Mouse (Mus musculus) kidney, postnatal 14 days (tissue): ENCODE data around the gene Ahsg.
A peak's percentile ranks its signal among the peaks of the same experiment; 100 is the strongest.

Experiments
- DNase-seq: peaks from one replicate; pipeline ENCODE4 v3.0.0; 2022; ENCODE audit warnings: mixed read lengths

The Ahsg gene

GRCm38 (mm10) chr16:22890683-22891510 is at the start of gene Ahsg:
Gene Ahsg (plus strand): TSS chr16:22891277.
- DNase-seq: no peak

DNA sequence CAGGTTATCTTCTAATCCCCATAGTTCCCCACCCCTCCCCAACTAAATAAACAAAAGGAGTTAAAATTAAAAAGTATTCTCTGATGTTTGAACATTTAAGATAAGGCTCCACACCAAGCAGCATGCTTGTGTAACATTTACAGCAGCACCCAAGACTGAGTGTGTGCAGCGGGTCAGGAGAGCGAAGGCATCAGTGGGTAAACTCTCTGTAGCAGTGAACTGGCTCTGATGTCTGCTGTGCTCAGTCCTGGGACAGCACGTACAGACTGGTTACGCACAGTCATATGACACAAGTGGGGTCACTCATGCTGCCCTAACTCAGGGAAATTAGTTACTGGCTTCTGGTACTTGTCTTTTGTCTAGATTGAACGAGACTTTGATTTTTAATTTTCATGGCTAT is 48.2 kb upstream of the Ahsg start:
- no peak for DNase-seq

DNA sequence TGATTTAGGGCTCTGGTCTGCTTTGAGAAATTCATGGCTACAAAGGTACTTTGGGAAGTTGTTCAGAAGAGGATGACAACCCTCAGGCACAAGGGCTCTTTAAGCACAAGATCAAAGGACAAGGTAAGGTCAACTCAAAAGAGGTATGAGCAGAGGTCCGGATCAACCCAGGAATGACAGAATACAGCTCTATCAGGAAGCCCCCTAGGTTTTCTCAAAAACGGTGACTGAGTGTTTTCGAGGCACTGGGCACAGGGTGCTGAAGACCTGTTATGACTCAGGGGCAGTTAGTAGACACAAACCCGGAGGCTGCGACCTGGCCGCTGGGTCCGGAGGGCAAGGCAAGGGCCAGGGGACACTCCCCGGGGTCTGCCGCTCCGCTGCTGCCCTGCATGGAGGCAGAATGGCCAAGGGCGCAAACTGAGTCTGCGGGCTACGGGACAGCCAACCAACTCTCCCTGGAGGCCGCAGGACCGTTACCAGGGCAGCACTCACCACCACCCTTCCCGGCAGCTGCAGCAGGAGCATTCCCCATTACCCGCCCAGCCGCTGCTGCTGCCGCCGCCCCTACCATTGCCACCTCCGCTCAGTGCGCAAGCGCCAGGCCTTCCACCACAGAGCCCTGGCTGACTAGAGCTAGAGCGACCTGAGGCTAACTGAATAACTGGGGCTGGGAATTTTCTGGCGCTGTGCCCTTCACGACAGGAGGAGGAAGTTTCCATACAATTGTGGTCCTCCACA is 46.8 kb upstream of the Ahsg start:
- peak; percentile 93 for DNase-seq

DNA sequence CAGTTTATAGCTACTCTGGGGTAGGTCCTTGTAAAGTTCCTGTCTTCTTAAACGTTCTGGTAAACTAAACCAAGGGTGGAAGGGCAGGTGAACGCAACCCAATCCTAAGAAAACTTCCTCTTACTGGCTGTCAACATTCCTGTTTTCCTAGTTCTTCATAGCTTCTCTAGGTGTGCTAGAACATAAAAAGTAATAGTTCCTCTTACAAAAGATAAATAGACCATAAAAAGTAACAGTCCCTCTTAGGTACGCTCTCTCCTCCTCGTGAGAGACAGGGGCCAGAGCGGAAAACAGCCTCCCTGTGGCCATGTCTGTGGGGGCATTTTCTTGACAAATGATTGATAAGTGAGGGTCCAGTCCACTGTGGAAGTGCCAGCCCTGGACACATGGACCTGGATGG is 46.2 kb upstream of the Ahsg start:
- no peak for DNase-seq

- DNase-seq: peak; percentile 47
Observed at GRCm38 (mm10) chr16:22845481-22845880, 45.6 kb upstream of the Ahsg start.

GRCm38 (mm10) chr16:22847686-22848085 is 43.4 kb upstream of the Ahsg start:
- no peak for DNase-seq

DNA sequence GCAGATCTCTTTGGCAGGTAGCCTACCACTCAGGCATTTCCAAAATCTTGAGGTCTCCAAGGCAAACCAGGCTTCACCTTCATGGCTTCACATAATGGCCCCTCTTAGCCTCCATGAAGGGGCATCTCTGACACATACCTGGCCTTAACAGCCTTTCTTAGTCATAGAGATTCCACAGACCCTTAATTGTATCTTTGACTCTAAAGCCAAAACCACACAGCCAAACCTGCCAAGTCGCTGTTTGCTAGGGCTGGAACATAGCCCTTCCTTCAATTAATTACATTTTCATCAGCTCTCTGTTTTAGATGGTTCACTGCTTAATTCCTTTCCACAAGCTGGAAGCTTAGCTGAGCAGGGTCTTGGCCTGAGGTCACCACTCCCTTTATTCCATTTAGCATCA is 42.7 kb upstream of the Ahsg start:
- no peak for DNase-seq

DNA sequence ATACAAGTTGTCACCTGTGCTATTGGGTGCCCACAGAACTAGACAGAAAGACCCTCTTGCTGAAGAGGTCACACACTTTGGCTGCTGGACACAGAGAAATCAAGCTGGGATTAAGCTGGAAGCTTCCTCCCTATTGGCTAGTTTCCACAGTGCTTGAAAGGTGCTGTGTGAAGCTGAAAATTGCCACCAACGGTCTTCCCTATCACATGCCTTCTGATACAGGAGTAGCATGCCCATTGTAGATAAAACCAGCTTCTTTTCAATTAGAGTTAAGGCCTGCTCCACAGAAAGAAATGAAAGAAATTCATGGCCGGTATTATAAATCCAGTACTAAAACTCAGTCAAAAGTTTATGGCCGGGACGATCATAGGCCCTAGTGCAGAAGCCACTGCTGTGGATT is 38.4 kb upstream of the Ahsg start:
- DNase-seq: no peak

- DNase-seq: no peak
Observed at GRCm38 (mm10) chr16:22856773-22857172, 34.3 kb upstream of the Ahsg start.

DNA sequence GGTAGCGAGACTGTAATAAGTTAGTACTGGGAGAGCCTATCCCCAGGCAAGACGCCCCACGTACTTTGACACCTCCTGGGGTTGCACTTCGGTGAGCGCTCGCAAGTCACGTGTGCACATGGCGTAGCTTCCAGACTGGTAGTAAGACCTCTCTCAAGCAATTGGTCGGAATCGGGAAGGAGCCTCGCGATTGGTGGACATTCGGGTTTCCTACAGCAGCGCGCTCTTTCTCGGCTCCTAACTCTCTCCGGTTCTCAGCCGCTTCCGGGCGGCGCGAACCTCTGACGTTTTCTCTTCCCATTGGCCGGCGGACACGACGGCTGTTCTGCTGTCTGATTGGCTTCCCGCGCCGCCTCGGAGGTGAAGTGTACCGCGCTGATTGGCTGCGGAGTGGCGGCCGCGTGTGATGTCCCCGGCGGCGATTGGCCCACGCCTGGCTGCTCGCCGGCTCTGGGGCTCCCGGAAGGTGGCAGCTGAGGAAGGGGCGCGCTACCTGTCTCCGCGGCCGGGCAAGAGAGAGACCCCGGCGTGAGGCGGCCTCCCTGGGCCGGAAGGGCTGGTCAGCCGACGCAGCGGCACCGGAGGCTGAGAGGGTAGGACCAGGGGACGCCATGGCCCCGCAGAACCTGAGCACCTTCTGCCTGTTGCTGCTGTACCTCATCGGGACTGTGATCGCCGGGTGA is 33.5 kb upstream of the Ahsg start, which contains the start of the genes Tbccd1 and Dnajb11:
TSS of gene Tbccd1 (minus strand) at position 239 of the 683 bp plus-strand sequence.
TSS of gene Dnajb11 (plus strand) at position 415 of the 683 bp plus-strand sequence.
- peak; percentile 99 for DNase-seq

- no peak for DNase-seq
Observed at GRCm38 (mm10) chr16:22872397-22872796, 18.7 kb upstream of the Ahsg start.

GRCm38 (mm10) chr16:22873369-22873768 is 17.7 kb upstream of the Ahsg start:
- no peak for DNase-seq

DNA sequence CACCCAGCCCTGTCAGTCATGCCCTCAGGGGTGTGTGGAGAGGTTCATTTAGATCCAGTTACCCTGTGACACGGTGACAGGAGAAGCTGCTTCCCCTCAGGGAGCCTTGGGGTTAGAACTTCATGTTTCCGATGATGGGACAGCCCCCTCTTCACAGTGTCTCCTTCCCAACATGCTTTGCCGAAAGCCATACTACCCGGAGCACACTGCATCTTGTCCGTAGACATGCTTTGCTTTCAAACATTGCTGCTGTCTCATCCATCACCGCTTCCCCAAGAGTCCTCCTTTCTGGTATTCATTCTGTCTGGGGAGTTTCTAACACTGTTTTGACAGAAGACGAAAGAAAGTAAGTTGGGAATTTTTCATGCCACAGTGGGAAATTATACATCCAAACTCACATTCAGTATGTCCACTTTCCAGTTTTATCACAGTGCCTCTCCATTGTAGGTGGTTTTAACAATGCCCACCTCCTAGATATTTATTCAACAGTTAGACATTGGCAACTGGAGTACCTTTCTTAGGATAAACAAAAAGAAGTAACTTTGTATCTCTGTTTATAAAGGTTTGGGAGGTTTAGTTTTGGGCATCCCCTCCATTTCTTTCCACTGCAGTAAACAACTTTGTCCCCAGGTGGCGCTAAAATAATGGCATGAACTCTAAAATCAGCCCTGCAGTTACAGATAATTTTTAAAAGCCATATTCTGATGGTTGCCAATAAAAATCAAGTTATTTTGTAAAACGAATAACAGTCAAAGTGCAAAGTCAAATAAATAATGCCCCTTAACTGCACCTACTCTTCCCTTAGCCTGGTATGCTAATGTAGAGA is 14.6 kb upstream of the Ahsg start:
- peak; percentile 32 for DNase-seq

DNA sequence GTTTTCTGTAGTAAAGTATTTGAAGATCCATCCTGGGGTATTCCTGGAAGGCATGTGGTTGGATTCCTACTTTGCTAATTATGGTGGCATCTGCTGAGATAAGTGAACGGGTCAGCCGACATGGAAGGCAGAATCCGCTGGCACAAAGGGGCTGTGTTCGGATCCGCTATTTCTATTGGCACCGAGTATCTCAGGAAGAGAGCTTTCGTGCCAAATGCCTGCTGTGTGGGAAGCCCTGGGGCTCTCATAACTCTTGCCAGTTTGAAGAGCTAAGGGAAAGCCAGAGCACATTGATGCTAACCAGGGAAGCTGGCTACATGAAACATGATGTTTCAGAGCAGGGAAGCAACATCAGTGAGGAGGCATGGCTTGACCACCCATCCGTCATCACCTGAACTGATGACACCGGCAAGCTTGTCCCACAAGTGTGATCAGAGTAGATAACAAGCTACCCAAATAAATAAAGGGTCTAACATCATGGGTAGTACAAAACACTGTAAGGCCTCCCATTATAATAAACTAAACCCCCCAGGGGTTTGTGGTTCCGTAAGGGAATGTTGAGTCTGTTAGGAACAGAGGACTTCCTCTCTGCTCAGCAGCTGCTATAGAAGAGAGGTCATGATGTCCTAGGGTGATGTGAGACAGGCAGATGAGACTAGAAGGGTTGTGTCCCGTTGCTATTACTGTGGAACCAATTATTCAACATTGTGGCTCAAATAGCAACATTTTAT is 13.3 kb upstream of the Ahsg start:
- no peak for DNase-seq

GRCm38 (mm10) chr16:22878716-22879115 is 12.4 kb upstream of the Ahsg start:
- no peak for DNase-seq

GRCm38 (mm10) chr16:22879945-22880595 is 11.0 kb upstream of the Ahsg start:
- DNase-seq: no peak

GRCm38 (mm10) chr16:22880900-22881299 is 10.2 kb upstream of the Ahsg start:
- no peak for DNase-seq

- peak; percentile 30 for DNase-seq
Observed at GRCm38 (mm10) chr16:22881487-22881886, 9.6 kb upstream of the Ahsg start.

GRCm38 (mm10) chr16:22883441-22883840 is 7.6 kb upstream of the Ahsg start:
- no peak for DNase-seq

GRCm38 (mm10) chr16:22885356-22885755 is 5.7 kb upstream of the Ahsg start:
- DNase-seq: no peak

- no peak for DNase-seq
Observed at GRCm38 (mm10) chr16:22886726-22887125, 4.4 kb upstream of the Ahsg start.
